Mouse (Mus musculus): ENCODE data around the gene Mrpl38. TPM values are rescaled to one million over a fixed set of nuclear protein-coding genes. Genes with fewer than 3 reads are reported as not detected.

Gene Mrpl38
- polyA plus RNA-seq, 1 experiment, result 121 TPM

GRCm38 (mm10) chr11:116111611-116112203 is 27.0 kb downstream of the Mrpl38 start:
- H3ac ChIP-seq (ENCODE audit: control insufficient read depth, insufficient read length, low read depth), result no peak overlapping the region
- H3K4me3 ChIP-seq (ENCODE audit: insufficient read depth, poor library complexity, severe bottlenecking), result no peak overlapping the region
- H3K27me3 ChIP-seq (ENCODE audit: control insufficient read depth, insufficient read depth, insufficient read length), result no peaks in the 10 kb centered on the region
- TF ChIP-seq MAX (IDR thresholded peaks at IDR 0.05) (no peak), USF1 (IDR thresholded peaks at IDR 0.05; ENCODE audit: low read depth) (no peak), CEBPB (IDR thresholded peaks at IDR 0.05; ENCODE audit: low read depth) (no peak), MYOG (IDR thresholded peaks at IDR 0.05; ENCODE audit: control insufficient read depth, extremely low read depth, insufficient read length) (no peak), CTCF (IDR thresholded peaks at IDR 0.05; ENCODE audit: control insufficient read depth, insufficient read depth, insufficient read length) (no peak), MYOD1 (IDR thresholded peaks at IDR 0.05; ENCODE audit: control insufficient read depth, insufficient read length, low read depth) (no peak), FOSL1 (IDR thresholded peaks at IDR 0.05; ENCODE audit: insufficient read depth, low read length, poor library complexity, severe bottlenecking) (no peak)
- peaks cover 33% of the 10 kb centered on the region for H3K79me2 ChIP-seq (ENCODE audit: control insufficient read depth, insufficient read depth)
- peaks cover 13% of the 10 kb centered on the region for H3K36me3 ChIP-seq (ENCODE audit: control insufficient read depth, insufficient read depth)
- peaks cover 9% of the 10 kb centered on the region for H3K79me3 ChIP-seq (ENCODE audit: low read depth)

DNA sequence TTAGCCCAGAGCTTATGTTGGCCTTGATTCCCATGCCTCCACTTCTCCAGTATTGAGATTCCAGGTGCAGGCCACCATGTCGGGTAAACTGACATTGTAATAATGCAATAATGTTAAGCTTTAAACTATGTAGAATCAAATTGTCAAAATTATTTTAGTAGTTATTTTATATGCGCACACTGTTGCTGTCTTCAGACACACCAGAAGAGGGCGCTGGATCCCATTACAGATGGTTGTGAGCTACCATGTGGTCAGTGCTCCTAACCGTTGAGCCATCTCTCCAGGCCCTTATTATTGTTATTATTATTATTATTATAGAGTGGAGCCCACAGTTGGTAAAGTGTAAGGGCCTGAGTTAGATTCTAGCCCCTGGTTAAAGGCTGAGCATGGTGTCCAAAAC is 27.6 kb downstream of the Mrpl38 start:
- Histone ChIP-seq H3K79me3 (ENCODE audit: low read depth) (peaks cover 9% of the 10 kb centered on the region), H3K4me3 (ENCODE audit: insufficient read depth, poor library complexity, severe bottlenecking) (no peak overlapping the region), H3ac (ENCODE audit: control insufficient read depth, insufficient read length, low read depth) (no peak overlapping the region), H3K79me2 (ENCODE audit: control insufficient read depth, insufficient read depth) (peaks cover 39% of the 10 kb centered on the region), H3K27me3 (ENCODE audit: control insufficient read depth, insufficient read depth, insufficient read length) (no peaks in the 10 kb centered on the region), H3K36me3 (ENCODE audit: control insufficient read depth, insufficient read depth) (peaks cover 19% of the 10 kb centered on the region)
- TF ChIP-seq MAX (IDR thresholded peaks at IDR 0.05) (no peak), MYOG (IDR thresholded peaks at IDR 0.05; ENCODE audit: control insufficient read depth, extremely low read depth, insufficient read length) (no peak), CTCF (IDR thresholded peaks at IDR 0.05; ENCODE audit: control insufficient read depth, insufficient read depth, insufficient read length) (no peak), USF1 (IDR thresholded peaks at IDR 0.05; ENCODE audit: low read depth) (no peak), MYOD1 (IDR thresholded peaks at IDR 0.05; ENCODE audit: control insufficient read depth, insufficient read length, low read depth) (no peak), FOSL1 (IDR thresholded peaks at IDR 0.05; ENCODE audit: insufficient read depth, low read length, poor library complexity, severe bottlenecking) (no peak), CEBPB (IDR thresholded peaks at IDR 0.05; ENCODE audit: low read depth) (no peak)

DNA sequence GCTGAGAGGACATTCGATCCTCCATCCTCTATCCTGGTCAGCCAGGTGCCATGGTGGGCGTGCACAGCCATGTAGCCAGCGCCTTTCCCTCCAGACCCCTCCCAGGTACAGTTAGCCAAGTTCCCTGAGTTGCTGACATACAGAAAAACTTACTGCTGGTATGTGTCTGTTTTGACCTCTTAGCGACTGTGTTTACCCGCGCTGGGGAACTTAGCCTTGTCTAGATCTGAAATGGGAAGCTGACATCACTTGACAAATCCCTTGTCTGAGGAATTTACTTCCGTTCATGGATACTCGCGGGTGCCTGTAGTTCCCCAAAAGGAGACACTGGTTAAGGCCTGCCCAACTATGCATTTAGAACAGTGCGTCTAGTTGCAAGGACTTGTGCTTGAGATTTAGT is 28.1 kb downstream of the Mrpl38 start:
- Histone ChIP-seq H3K27me3 (ENCODE audit: control insufficient read depth, insufficient read depth, insufficient read length) (no peaks in the 10 kb centered on the region), H3ac (ENCODE audit: control insufficient read depth, insufficient read length, low read depth) (peak overlapping the region; percentile 81), H3K79me2 (ENCODE audit: control insufficient read depth, insufficient read depth) (peaks cover 44% of the 10 kb centered on the region), H3K36me3 (ENCODE audit: control insufficient read depth, insufficient read depth) (peaks cover 24% of the 10 kb centered on the region), H3K79me3 (ENCODE audit: low read depth) (peaks cover 9% of the 10 kb centered on the region), H3K4me3 (ENCODE audit: insufficient read depth, poor library complexity, severe bottlenecking) (peak overlapping the region; percentile 97)
- TF ChIP-seq USF1 (IDR thresholded peaks at IDR 0.05; ENCODE audit: low read depth) (no peak), MYOD1 (IDR thresholded peaks at IDR 0.05; ENCODE audit: control insufficient read depth, insufficient read length, low read depth) (no peak), CEBPB (IDR thresholded peaks at IDR 0.05; ENCODE audit: low read depth) (no peak), FOSL1 (IDR thresholded peaks at IDR 0.05; ENCODE audit: insufficient read depth, low read length, poor library complexity, severe bottlenecking) (no peak), MYOG (IDR thresholded peaks at IDR 0.05; ENCODE audit: control insufficient read depth, extremely low read depth, insufficient read length) (no peak), MAX (IDR thresholded peaks at IDR 0.05) (no peak), CTCF (IDR thresholded peaks at IDR 0.05; ENCODE audit: control insufficient read depth, insufficient read depth, insufficient read length) (no peak)

GRCm38 (mm10) chr11:116110131-116110530 is 28.5 kb downstream of the Mrpl38 start:
- TF ChIP-seq MAX (IDR thresholded peaks at IDR 0.05), result peak; percentile 39
- TF ChIP-seq MYOG (IDR thresholded peaks at IDR 0.05; ENCODE audit: control insufficient read depth, extremely low read depth, insufficient read length), result no peak
- H3K4me3 ChIP-seq (ENCODE audit: insufficient read depth, poor library complexity, severe bottlenecking), result peak overlapping the region; percentile 97
- peaks cover 9% of the 10 kb centered on the region for H3K79me3 ChIP-seq (ENCODE audit: low read depth)
- peak overlapping the region; percentile 81 for H3ac ChIP-seq (ENCODE audit: control insufficient read depth, insufficient read length, low read depth)
- no peaks in the 10 kb centered on the region for H3K27me3 ChIP-seq (ENCODE audit: control insufficient read depth, insufficient read depth, insufficient read length)
- peaks cover 25% of the 10 kb centered on the region for H3K36me3 ChIP-seq (ENCODE audit: control insufficient read depth, insufficient read depth)
- peaks cover 44% of the 10 kb centered on the region for H3K79me2 ChIP-seq (ENCODE audit: control insufficient read depth, insufficient read depth)

GRCm38 (mm10) chr11:116109441-116110081 is 29.1 kb downstream of the Mrpl38 start:
- Histone ChIP-seq H3K27me3 (ENCODE audit: control insufficient read depth, insufficient read depth, insufficient read length) (no peaks in the 10 kb centered on the region), H3ac (ENCODE audit: control insufficient read depth, insufficient read length, low read depth) (peak overlapping the region; percentile 81), H3K36me3 (ENCODE audit: control insufficient read depth, insufficient read depth) (peaks cover 25% of the 10 kb centered on the region), H3K79me3 (ENCODE audit: low read depth) (peaks cover 9% of the 10 kb centered on the region), H3K79me2 (ENCODE audit: control insufficient read depth, insufficient read depth) (peaks cover 44% of the 10 kb centered on the region), H3K4me3 (ENCODE audit: insufficient read depth, poor library complexity, severe bottlenecking) (peak overlapping the region; percentile 97)
- TF ChIP-seq FOSL1 (IDR thresholded peaks at IDR 0.05; ENCODE audit: insufficient read depth, low read length, poor library complexity, severe bottlenecking) (no peak), MYOD1 (IDR thresholded peaks at IDR 0.05; ENCODE audit: control insufficient read depth, insufficient read length, low read depth) (no peak), MAX (IDR thresholded peaks at IDR 0.05) (peak; percentile 84), CTCF (IDR thresholded peaks at IDR 0.05; ENCODE audit: control insufficient read depth, insufficient read depth, insufficient read length) (peak; percentile 10), MYOG (IDR thresholded peaks at IDR 0.05; ENCODE audit: control insufficient read depth, extremely low read depth, insufficient read length) (no peak), CEBPB (IDR thresholded peaks at IDR 0.05; ENCODE audit: low read depth) (no peak)
